Mouse (Mus musculus): ENCODE data around the gene Gdf9. TPM values are rescaled to one million over a fixed set of nuclear protein-coding genes. Genes with fewer than 3 reads are reported as not detected.

The Gdf9 gene
- not detected in 2 replicates for polyA plus RNA-seq (2012; ENCODE audit: insufficient read depth, insufficient read length, low replicate concordance, missing spikeins)

DNA sequence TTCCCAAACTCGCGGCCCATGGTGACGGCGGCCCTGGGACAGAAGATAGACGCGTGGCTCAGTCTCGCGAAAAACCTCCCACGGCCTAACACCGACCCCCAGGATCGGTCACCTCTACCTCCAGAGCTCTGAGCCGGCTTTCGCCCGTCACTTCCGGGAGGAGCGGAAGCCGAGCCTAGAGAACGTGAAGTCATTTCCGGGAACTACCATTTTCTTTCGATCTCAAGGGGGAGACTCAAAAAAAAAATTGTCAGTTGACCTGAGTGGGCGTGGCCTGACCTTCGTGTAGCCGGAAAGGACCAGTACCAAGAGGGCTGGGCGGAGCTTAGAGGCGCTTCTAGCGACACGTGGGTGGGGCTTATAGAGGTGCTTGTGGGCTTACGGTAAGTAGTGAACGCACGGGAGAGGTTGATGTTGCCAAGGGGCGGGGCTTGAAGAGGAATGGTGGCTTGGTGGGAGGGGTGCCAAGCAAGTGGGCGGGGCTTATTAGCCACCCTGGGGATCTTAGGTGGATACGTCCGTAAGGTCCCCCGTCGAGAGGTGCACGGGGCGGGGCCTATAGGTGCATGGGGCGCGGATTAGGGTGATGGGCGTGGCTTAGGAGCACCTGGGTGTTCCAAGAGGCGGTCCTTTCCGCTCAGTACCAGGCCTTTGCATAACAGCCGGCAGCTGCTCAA lies at the start of gene Gdf9, which contains the start of gene Uqcrq:
Gdf9 (plus strand) TSS at position 354 of the 677 bp plus-strand sequence.
Uqcrq (minus strand) TSS at position 162 of the 677 bp plus-strand sequence.
- Histone ChIP-seq H3K4me1 (ENCODE audit: control insufficient read depth, insufficient read depth, low read length) (peaks cover 2% of the 10 kb centered on the region; the same call in 1 of the 2 replicates), H3K4me3 (ENCODE audit: insufficient read depth, low read depth, low read length) (peak within 1 kb of the TSS; percentile 86), H3K27ac (ENCODE audit: insufficient read depth, low read depth, low read length) (peak within 1 kb of the TSS; percentile 92)
- under 1% methylated on average over 44 of the region's 44 CpGs for WGBS
- no peak for TF ChIP-seq CTCF (IDR thresholded peaks at IDR 0.05; ENCODE audit: insufficient read depth, low read depth, low read length)
- TF ChIP-seq POLR2A (IDR thresholded peaks at IDR 0.05; ENCODE audit: insufficient read depth, low read depth, low read length) = peak; percentile 82

DNA sequence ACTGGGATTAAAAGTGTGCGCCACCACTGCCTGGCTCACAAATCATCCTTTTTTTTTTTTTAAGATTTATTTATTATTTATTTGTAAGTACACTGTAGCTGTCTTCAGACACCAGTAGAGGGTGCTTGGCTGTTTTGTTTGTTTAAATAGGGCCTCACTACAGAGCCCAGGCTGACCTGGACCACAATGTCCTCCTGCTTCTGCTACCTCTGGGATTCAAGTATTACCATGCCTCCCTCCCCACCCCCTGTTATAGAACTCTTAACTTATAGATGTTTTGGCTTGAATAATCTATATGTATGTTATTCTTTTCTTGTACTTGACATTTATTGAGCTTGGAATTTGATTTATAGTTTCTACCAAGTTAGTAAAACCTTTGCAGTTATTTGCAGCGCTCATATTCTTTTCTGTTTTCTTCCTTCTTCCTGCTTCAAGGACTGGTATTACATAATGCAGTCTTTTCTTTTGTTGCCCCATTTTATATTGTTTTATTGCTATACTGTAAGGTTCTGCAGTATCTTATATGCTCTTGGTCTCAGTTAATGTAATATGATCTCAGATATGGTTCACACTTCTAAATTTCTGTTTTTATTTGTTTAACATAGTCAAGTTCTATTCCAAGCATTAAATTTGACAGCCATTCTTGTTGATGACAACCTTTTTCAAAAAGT lies 46.9 kb upstream of the Gdf9 start:
- H3K27ac ChIP-seq (ENCODE audit: insufficient read depth, low read depth, low read length) = no peak overlapping the region
- H3K4me1 ChIP-seq (ENCODE audit: control insufficient read depth, insufficient read depth, low read length) = no peaks in the 10 kb centered on the region
- TF ChIP-seq CTCF (IDR thresholded peaks at IDR 0.05; ENCODE audit: insufficient read depth, low read depth, low read length) = no peak
- no peak for TF ChIP-seq POLR2A (IDR thresholded peaks at IDR 0.05; ENCODE audit: insufficient read depth, low read depth, low read length)
- WGBS = 94% methylated on average over 2 of the region's 2 CpGs
- no peak overlapping the region for H3K4me3 ChIP-seq (ENCODE audit: insufficient read depth, low read depth, low read length)

DNA sequence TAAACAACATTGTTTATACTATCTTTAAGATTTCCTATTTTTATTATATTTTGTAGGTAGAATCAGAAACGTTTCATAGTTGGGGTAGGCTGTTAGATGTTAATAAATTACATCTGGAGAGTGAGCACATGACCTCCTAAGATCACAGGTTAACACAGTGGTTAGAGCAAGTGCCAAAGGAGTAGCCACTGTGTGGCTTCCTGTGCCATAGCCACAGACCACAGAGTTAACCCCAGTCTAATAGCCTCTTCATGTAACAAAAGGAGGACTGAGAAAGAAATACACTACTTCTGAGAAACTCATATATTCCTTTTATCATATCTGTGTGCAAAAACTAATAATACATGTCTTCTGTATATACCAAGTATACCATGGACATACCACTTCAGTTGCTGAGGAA lies 37.0 kb upstream of the Gdf9 start:
- Histone ChIP-seq H3K4me3 (ENCODE audit: insufficient read depth, low read depth, low read length) (no peak overlapping the region), H3K27ac (ENCODE audit: insufficient read depth, low read depth, low read length) (no peak overlapping the region), H3K4me1 (ENCODE audit: control insufficient read depth, insufficient read depth, low read length) (no peaks in the 10 kb centered on the region)
- 84% methylated on average over 1 of the region's 1 CpGs for WGBS
- TF ChIP-seq POLR2A (IDR thresholded peaks at IDR 0.05; ENCODE audit: insufficient read depth, low read depth, low read length) (no peak), CTCF (IDR thresholded peaks at IDR 0.05; ENCODE audit: insufficient read depth, low read depth, low read length) (no peak)

DNA sequence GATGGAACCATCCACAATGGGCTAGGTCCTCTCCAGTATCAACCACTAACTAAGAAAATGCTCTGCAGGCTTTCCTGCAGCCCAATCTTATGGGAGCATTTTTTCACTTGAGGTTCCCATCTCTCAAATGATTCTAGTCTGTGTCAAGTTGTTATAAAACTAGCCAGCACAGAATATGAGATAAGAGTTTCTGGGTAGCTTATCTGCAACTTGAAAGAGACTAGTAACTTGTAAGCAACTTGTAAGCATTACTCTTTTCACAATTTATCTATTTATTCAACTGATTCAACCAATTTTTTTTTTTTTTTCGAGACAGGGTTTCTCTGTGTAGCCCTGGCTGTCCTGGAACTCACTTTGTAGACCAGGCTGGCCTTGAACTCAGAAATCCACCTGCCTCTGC lies 27.2 kb upstream of the Gdf9 start:
- TF ChIP-seq POLR2A (IDR thresholded peaks at IDR 0.05; ENCODE audit: insufficient read depth, low read depth, low read length) (no peak), CTCF (IDR thresholded peaks at IDR 0.05; ENCODE audit: insufficient read depth, low read depth, low read length) (no peak)
- no peak overlapping the region for H3K27ac ChIP-seq (ENCODE audit: insufficient read depth, low read depth, low read length)
- 0 out of 2 replicates have a peak, but pooled peaks cover 4% of the 10 kb centered on the region for H3K4me1 ChIP-seq (ENCODE audit: control insufficient read depth, insufficient read depth, low read length)
- 100% methylated on average over 1 of the region's 1 CpGs for WGBS
- H3K4me3 ChIP-seq (ENCODE audit: insufficient read depth, low read depth, low read length) = no peak overlapping the region

DNA sequence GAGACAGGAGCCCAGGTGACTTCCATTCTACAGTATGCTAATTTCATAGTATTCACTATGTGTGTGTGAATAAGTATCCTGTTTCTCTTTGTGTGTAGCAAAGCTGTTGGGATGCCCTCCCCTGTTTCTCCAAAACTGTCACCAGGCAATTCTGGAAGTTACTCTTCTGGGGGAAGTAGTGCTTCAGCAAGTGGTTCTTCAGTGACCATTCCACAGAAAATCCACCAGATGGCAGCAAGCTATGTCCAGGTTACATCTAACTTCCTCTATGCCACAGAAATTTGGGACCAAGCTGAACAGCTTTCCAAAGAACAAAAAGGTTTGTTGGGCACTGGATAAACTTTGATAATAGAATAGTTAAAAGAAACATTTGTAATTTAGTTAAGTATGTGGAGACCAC lies 19.1 kb upstream of the Gdf9 start:
- Histone ChIP-seq H3K27ac (ENCODE audit: insufficient read depth, low read depth, low read length) (no peak overlapping the region), H3K4me3 (ENCODE audit: insufficient read depth, low read depth, low read length) (no peak overlapping the region), H3K4me1 (ENCODE audit: control insufficient read depth, insufficient read depth, low read length) (no peaks in the 10 kb centered on the region)
- TF ChIP-seq CTCF (IDR thresholded peaks at IDR 0.05; ENCODE audit: insufficient read depth, low read depth, low read length) (no peak), POLR2A (IDR thresholded peaks at IDR 0.05; ENCODE audit: insufficient read depth, low read depth, low read length) (no peak)

DNA sequence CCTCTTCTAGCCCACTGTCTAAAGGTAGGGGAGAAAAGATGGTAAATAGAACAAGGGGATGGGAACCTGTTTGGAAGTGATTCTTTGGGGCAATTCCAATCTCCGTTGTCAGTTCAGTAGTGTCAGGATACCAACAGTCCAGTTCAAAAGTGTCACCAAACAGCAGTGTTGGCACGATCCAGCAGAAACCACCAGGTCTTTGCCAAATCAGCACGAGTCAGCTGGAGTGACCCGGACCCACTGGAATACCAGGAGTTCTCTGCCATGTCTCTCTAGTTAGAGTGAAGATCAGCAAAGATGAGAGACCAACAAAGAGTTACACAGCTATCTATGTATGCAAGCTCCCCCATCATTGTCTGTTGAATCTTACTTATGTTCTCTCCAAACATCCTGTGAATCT lies 17.0 kb upstream of the Gdf9 start:
- no peaks in the 10 kb centered on the region for H3K4me1 ChIP-seq (ENCODE audit: control insufficient read depth, insufficient read depth, low read length)
- 85% methylated on average over 4 of the region's 4 CpGs for WGBS
- H3K4me3 ChIP-seq (ENCODE audit: insufficient read depth, low read depth, low read length) = no peak overlapping the region
- H3K27ac ChIP-seq (ENCODE audit: insufficient read depth, low read depth, low read length) = no peak overlapping the region
- TF ChIP-seq CTCF (IDR thresholded peaks at IDR 0.05; ENCODE audit: insufficient read depth, low read depth, low read length) (no peak), POLR2A (IDR thresholded peaks at IDR 0.05; ENCODE audit: insufficient read depth, low read depth, low read length) (no peak)

DNA sequence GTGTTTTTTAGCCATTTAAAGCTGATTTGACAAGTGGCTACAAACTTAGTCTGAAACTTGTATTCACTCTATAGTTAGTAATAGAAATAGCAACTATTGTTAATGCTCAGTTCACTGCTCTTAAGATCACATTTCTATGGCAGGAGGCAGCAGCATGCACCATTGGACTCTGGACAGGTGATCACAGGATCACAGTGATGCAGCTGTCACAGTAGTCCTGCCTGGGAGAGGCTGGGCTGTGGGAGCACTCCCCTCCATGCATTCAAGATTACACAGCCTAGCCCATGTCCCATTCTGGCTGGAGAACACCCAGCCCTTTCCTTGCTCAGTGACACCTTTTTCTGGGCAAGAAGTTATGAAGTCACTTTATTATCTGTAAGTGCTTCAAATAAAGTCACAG lies 12.8 kb upstream of the Gdf9 start:
- TF ChIP-seq CTCF (IDR thresholded peaks at IDR 0.05; ENCODE audit: insufficient read depth, low read depth, low read length) (no peak), POLR2A (IDR thresholded peaks at IDR 0.05; ENCODE audit: insufficient read depth, low read depth, low read length) (no peak)
- H3K4me1 ChIP-seq (ENCODE audit: control insufficient read depth, insufficient read depth, low read length) = no peaks in the 10 kb centered on the region
- no peak overlapping the region for H3K27ac ChIP-seq (ENCODE audit: insufficient read depth, low read depth, low read length)
- H3K4me3 ChIP-seq (ENCODE audit: insufficient read depth, low read depth, low read length) = no peak overlapping the region

DNA sequence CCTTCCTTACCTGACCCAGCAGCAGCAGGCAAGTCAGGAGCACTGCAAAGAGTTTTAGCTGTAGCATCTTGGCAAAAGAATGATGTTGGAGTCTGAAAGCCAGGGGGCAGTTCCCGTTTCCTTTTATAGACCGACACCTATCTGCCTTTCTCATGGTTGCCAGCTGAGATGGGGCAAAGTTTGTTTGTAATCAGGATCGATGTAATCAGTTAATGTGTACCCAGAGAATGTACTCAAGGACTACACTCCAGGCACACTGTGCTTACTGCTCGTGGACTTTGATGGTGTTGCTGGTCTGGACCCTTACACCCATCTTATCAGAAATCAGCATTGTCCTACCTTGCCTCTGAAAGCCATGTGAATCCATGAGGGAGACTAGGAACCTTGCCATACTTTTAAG lies 7.8 kb upstream of the Gdf9 start, which contains the start of gene Leap2:
Leap2 (minus strand) TSS at position 135 of the 400 bp plus-strand sequence.
- 84% methylated on average over 4 of the region's 4 CpGs for WGBS

DNA sequence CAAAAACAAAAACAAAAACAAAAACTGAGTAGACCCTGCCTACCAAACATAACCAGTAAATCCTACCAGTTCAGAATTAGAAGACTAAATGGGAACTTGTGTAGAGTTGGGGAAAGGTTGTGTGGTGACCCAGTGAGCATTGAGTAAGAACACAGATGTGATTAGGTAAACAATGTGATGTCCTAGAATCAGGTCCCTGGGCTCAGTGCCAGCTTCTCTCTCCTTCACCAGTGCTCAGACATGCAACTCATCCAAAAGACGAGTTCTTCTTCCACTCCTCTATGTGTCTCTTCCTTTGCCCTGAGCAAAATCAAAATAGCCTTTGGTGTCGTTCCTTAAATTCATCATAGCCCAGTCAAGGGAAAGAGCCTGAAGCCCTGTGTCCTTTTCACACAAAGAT lies 6.0 kb upstream of the Gdf9 start:
- WGBS = 43% methylated on average over 2 of the region's 2 CpGs
- H3K27ac ChIP-seq (ENCODE audit: insufficient read depth, low read depth, low read length) = no peak overlapping the region
- peaks cover 6% of the 10 kb centered on the region; the same call in 1 of the 2 replicates for H3K4me1 ChIP-seq (ENCODE audit: control insufficient read depth, insufficient read depth, low read length)
- TF ChIP-seq POLR2A (IDR thresholded peaks at IDR 0.05; ENCODE audit: insufficient read depth, low read depth, low read length) = no peak
- TF ChIP-seq CTCF (IDR thresholded peaks at IDR 0.05; ENCODE audit: insufficient read depth, low read depth, low read length) = no peak
- no peak overlapping the region for H3K4me3 ChIP-seq (ENCODE audit: insufficient read depth, low read depth, low read length)

More for the DNA sequence above, 7.8 kb upstream of the Gdf9 start, which contains the start of gene Leap2:
- no peak within 1 kb of the TSS for H3K4me3 ChIP-seq (ENCODE audit: insufficient read depth, low read depth, low read length)
- no peak for TF ChIP-seq CTCF (IDR thresholded peaks at IDR 0.05; ENCODE audit: insufficient read depth, low read depth, low read length)
- TF ChIP-seq POLR2A (IDR thresholded peaks at IDR 0.05; ENCODE audit: insufficient read depth, low read depth, low read length) = no peak
- 0 out of 2 replicates have a peak, but pooled peaks cover 4% of the 10 kb centered on the region for H3K4me1 ChIP-seq (ENCODE audit: control insufficient read depth, insufficient read depth, low read length)
- no peak within 1 kb of the TSS for H3K27ac ChIP-seq (ENCODE audit: insufficient read depth, low read depth, low read length)
